In the genomic region with DNA sequence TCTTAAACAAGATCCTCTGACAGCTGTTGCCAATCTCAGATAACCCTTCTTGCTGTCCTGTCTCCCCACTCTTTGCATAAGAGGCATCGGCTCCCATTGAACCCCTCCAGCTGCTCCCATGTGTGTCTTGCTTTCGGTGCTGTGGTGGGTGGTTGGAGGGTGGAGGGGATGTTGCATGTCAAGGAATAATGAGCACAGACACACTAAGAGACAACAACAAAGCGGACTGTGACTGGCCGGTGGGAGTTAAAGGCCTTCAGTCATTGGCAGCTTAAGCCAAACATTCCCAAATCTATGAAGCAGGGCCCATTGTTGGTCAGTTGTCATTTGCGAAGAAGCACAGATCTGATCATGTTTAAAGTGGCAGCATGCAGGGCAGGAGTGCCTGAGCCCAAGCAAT, we compare ENCODE assay signal across 23 mouse cellular contexts. TPM values are rescaled to one million over a fixed set of nuclear protein-coding genes. Genes with fewer than 3 reads are reported as not detected.
DNase-seq lines count a peak whose midpoint lies in the region; ATAC-seq and TF ChIP-seq lines count a peak whose summit lies in the region.
"Had no signal": no experiment of that assay in that cellular context is flagged by ENCODE, and none has a peak within 500 bp of the region (broad histone marks: within the 10 kb centered on the region; RNA-seq: fewer than 3 reads in every experiment).

No protein-coding gene starts in this region.

- H3K36me3 ChIP-seq in forebrain, embryonic 10.5 days (replicated peaks), result peaks cover 81% of the 10 kb centered on the region
- H3K36me3 ChIP-seq in forebrain, embryonic 16.5 days (ENCODE audit: control insufficient read depth, insufficient read depth), result no peaks in the 10 kb centered on the region
- peaks cover 5% of the 10 kb centered on the region for H3K36me3 ChIP-seq in forebrain, embryonic 15.5 days
- H3K36me3 ChIP-seq in forebrain, embryonic 14.5 days (ENCODE audit: control insufficient read depth, insufficient read depth, low read length), result peaks cover 34% of the 10 kb centered on the region
- H3K36me3 ChIP-seq in hindbrain, embryonic 12.5 days, result 0 out of 2 replicates have a peak, but pooled peaks cover 5% of the 10 kb centered on the region
- H3K36me3 ChIP-seq in hindbrain, postnatal 0 days (ENCODE audit: insufficient read depth, low read length), result peaks cover 5% of the 10 kb centered on the region; the same call in 1 of the 2 replicates
- H3K36me3 ChIP-seq: heart, embryonic 10.5 days had no signal

- H3K4me3 ChIP-seq in forebrain, embryonic 10.5 days, result no peak overlapping the region
- no peak overlapping the region for H3K4me3 ChIP-seq in forebrain, embryonic 16.5 days (replicated peaks; ENCODE audit: low read length)
- no peak overlapping the region for H3K4me3 ChIP-seq in forebrain, embryonic 15.5 days
- no peak overlapping the region for H3K4me3 ChIP-seq in forebrain, embryonic 14.5 days (ENCODE audit: low read depth, low read length)
- H3K4me3 ChIP-seq in hindbrain, embryonic 12.5 days, result no peak overlapping the region
- H3K4me3 ChIP-seq in hindbrain, postnatal 0 days (ENCODE audit: low read length), result no peak overlapping the region
- H3K4me3 ChIP-seq: heart, adult 2 months; heart, embryonic 10.5 days had no signal

- DNase-seq in forebrain, embryonic 10.5 days (ENCODE audit: extremely low spot score, low spot score), result no peak
- DNase-seq in forebrain, embryonic 14.5 days (ENCODE audit: low spot score), result no peak
- no peak for DNase-seq in hindbrain, postnatal 0 days (ENCODE audit: low spot score)
- peak; percentile 69 for DNase-seq in retina, postnatal 1 day
- DNase-seq in retina, embryonic 14.5 days (ENCODE audit: low spot score), result no peak
- DNase-seq: adrenal gland, postnatal 10 days; adrenal gland, postnatal 36 days; cerebellum, adult 18-20 months; cerebellum, adult 9-10 months; gastrocnemius, postnatal 25 days; heart, adult 2 months; kidney, adult 2 months had no signal

- peaks cover 21% of the 10 kb centered on the region for H3K4me1 ChIP-seq in forebrain, embryonic 10.5 days
- H3K4me1 ChIP-seq in forebrain, embryonic 16.5 days (replicated peaks; ENCODE audit: control insufficient read depth, insufficient read depth, low read length), result no peaks in the 10 kb centered on the region; the same call in 1 of the 2 replicates
- peaks cover 9% of the 10 kb centered on the region; the same call in 1 of the 2 replicates for H3K4me1 ChIP-seq in forebrain, embryonic 15.5 days
- no peaks in the 10 kb centered on the region for H3K4me1 ChIP-seq in forebrain, embryonic 14.5 days (ENCODE audit: control insufficient read depth, insufficient read depth, low read length)
- no peaks in the 10 kb centered on the region for H3K4me1 ChIP-seq in hindbrain, embryonic 12.5 days
- no peaks in the 10 kb centered on the region for H3K4me1 ChIP-seq in hindbrain, postnatal 0 days (ENCODE audit: insufficient read depth, low read length)
- H3K4me1 ChIP-seq: heart, embryonic 10.5 days had no signal

- 0 out of 2 replicates have a peak overlapping the region, but pooled peaks have one; percentile 44 for H3K27ac ChIP-seq in forebrain, embryonic 10.5 days
- H3K27ac ChIP-seq in forebrain, embryonic 16.5 days (ENCODE audit: low read length), result no peak overlapping the region
- 0 out of 2 replicates have a peak overlapping the region, but pooled peaks have one; percentile 23 for H3K27ac ChIP-seq in forebrain, embryonic 15.5 days (replicated peaks)
- no peak overlapping the region for H3K27ac ChIP-seq in forebrain, embryonic 14.5 days (ENCODE audit: low read depth, low read length)
- no peak overlapping the region for H3K27ac ChIP-seq in hindbrain, embryonic 12.5 days
- H3K27ac ChIP-seq in hindbrain, postnatal 0 days, result no peak overlapping the region; the same call in 1 of the 2 replicates
- H3K27ac ChIP-seq: heart, adult 2 months; heart, embryonic 10.5 days had no signal

- no peak overlapping the region for H3K9ac ChIP-seq in forebrain, embryonic 16.5 days (replicated peaks; ENCODE audit: low read depth, low read length)
- no peak overlapping the region for H3K9ac ChIP-seq in forebrain, embryonic 15.5 days (replicated peaks)
- H3K9ac ChIP-seq in forebrain, embryonic 14.5 days (ENCODE audit: low read length), result no peak overlapping the region
- H3K9ac ChIP-seq in hindbrain, embryonic 12.5 days, result no peak overlapping the region
- no peak overlapping the region for H3K9ac ChIP-seq in hindbrain, postnatal 0 days (replicated peaks; ENCODE audit: low read length)

- H3K27me3 ChIP-seq in forebrain, embryonic 10.5 days (ENCODE audit: poor library complexity, severe bottlenecking), result peaks cover 11% of the 10 kb centered on the region
- H3K27me3 ChIP-seq in forebrain, embryonic 16.5 days (replicated peaks; ENCODE audit: control insufficient read depth, insufficient read depth, low read length), result peaks cover 5% of the 10 kb centered on the region; the same call in 1 of the 2 replicates
- no peaks in the 10 kb centered on the region for H3K27me3 ChIP-seq in forebrain, embryonic 15.5 days
- 0 out of 2 replicates have a peak, but pooled peaks cover 2% of the 10 kb centered on the region for H3K27me3 ChIP-seq in forebrain, embryonic 14.5 days (replicated peaks; ENCODE audit: control insufficient read depth, insufficient read depth, low read length)
- peaks cover 10% of the 10 kb centered on the region; the same call in 1 of the 2 replicates for H3K27me3 ChIP-seq in hindbrain, embryonic 12.5 days
- no peaks in the 10 kb centered on the region for H3K27me3 ChIP-seq in hindbrain, postnatal 0 days (ENCODE audit: insufficient read depth, low read length)
- H3K27me3 ChIP-seq: Patski had no signal

- no peak overlapping the region for H3K4me2 ChIP-seq in forebrain, embryonic 16.5 days (ENCODE audit: low read length)
- no peak overlapping the region for H3K4me2 ChIP-seq in forebrain, embryonic 15.5 days (replicated peaks)
- no peak overlapping the region for H3K4me2 ChIP-seq in forebrain, embryonic 14.5 days (ENCODE audit: low read length)
- no peak overlapping the region for H3K4me2 ChIP-seq in hindbrain, embryonic 12.5 days (replicated peaks)
- no peak overlapping the region for H3K4me2 ChIP-seq in hindbrain, postnatal 0 days (ENCODE audit: low read depth, low read length)

- no peaks in the 10 kb centered on the region for H3K9me3 ChIP-seq in forebrain, embryonic 10.5 days
- H3K9me3 ChIP-seq in forebrain, embryonic 16.5 days (ENCODE audit: control insufficient read depth, low read length), result no peaks in the 10 kb centered on the region
- no peaks in the 10 kb centered on the region for H3K9me3 ChIP-seq in forebrain, embryonic 15.5 days
- H3K9me3 ChIP-seq in forebrain, embryonic 14.5 days (replicated peaks; ENCODE audit: control insufficient read depth, low read length), result no peaks in the 10 kb centered on the region
- H3K9me3 ChIP-seq in hindbrain, embryonic 12.5 days (replicated peaks), result no peaks in the 10 kb centered on the region
- no peaks in the 10 kb centered on the region for H3K9me3 ChIP-seq in hindbrain, postnatal 0 days (ENCODE audit: low read length)
- H3K9me3 ChIP-seq: heart, embryonic 10.5 days had no signal

- ATAC-seq in forebrain, embryonic 16.5 days, result no peak
- no peak for ATAC-seq in forebrain, embryonic 15.5 days (replicated peaks)
- no peak for ATAC-seq in forebrain, embryonic 14.5 days
- ATAC-seq in hindbrain, embryonic 12.5 days (ENCODE audit: low FRiP score), result 0 out of 2 replicates have a peak, but pooled peaks have one; percentile 21
- no peak for ATAC-seq in hindbrain, postnatal 0 days
- ATAC-seq: intestine, postnatal 0 days; Patski had no signal

- WGBS in forebrain, embryonic 10.5 days, result 80% methylated on average over 5 of the region's 5 CpGs
- 44% methylated on average over 5 of the region's 5 CpGs for WGBS in forebrain, embryonic 16.5 days
- 50% methylated on average over 5 of the region's 5 CpGs for WGBS in forebrain, embryonic 15.5 days
- 50% methylated on average over 5 of the region's 5 CpGs for WGBS in forebrain, embryonic 14.5 days
- 47% methylated on average over 5 of the region's 5 CpGs for WGBS in hindbrain, embryonic 12.5 days
- WGBS in hindbrain, postnatal 0 days, result 52% methylated on average over 5 of the region's 5 CpGs

- TF ChIP-seq CTCF in hindbrain, postnatal 0 days (IDR thresholded peaks at IDR 0.05; ENCODE audit: low read depth), result no peak

RNA-seq across cellular contexts. Expression of a gene that starts 29.0 kb away (rescaled TPM):
- polyA plus RNA-seq in forebrain, embryonic 10.5 days (2016; fragmentation: Nextera tagmentation; extraction: Ambion mirVana), result 76.8 and 79.6 TPM in 2 replicates
- 39.9 and 42.2 TPM in 2 replicates for polyA plus RNA-seq in forebrain, embryonic 16.5 days (2015; fragmentation: Nextera tagmentation; extraction: Ambion mirVana)
- 45.0 and 57.0 TPM in 2 replicates for polyA plus RNA-seq in forebrain, embryonic 15.5 days (2015; fragmentation: Nextera tagmentation; extraction: Ambion mirVana)
- polyA plus RNA-seq in forebrain, embryonic 14.5 days (2014; fragmentation: Nextera tagmentation; extraction: Ambion mirVana), result 44.5 and 51.8 TPM in 2 replicates
- polyA plus RNA-seq in hindbrain, embryonic 12.5 days (2016; fragmentation: Nextera tagmentation; extraction: Ambion mirVana), result 17.9 and 20.1 TPM in 2 replicates
- total RNA-seq in hindbrain, postnatal 0 days (2014; rRNA removed), result 88.7 and 136 TPM in 2 replicates
- 68.7 and 82.3 TPM in 2 replicates for polyA plus RNA-seq in hindbrain, postnatal 0 days (2015; fragmentation: Nextera tagmentation; extraction: Ambion mirVana)
- total RNA-seq: adrenal gland, adult 18-20 months; adrenal gland, postnatal 36 days; gastrocnemius, adult 8-10 months; gastrocnemius, postnatal 25 days; heart, adult 2 months; heart, postnatal 25 days; hematopoietic stem cell, adult 5-6 weeks had no signal
- polyA plus RNA-seq: gonadal fat pad, adult 2 months; heart, adult 2 months; kidney, adult 2 months; Patski had no signal

Comparison
In these comparisons a context has a peak if more than half of its experiments do, and no peak if none do; other contexts are left out.
1. H3K27ac ChIP-seq: peak in forebrain, embryonic 10.5 days (single experiment) and forebrain, embryonic 15.5 days (single experiment); none in forebrain, embryonic 16.5 days (single experiment), forebrain, embryonic 14.5 days (single experiment), hindbrain, embryonic 12.5 days (single experiment) and hindbrain, postnatal 0 days (single experiment).